ENCODE assay signal across 8 mouse cellular contexts in genomic region chr4:134496595-134497210, GRCm38 (mm10). TPM values are rescaled to one million over a fixed set of nuclear protein-coding genes. Genes with fewer than 3 reads are reported as not detected.
A peak's percentile ranks its signal among the peaks of the same experiment; 100 is the strongest.
DNase-seq lines count a peak whose midpoint lies in the region; ATAC-seq lines count a peak whose summit lies in the region.

Paqr7 (plus strand) TSS chr4:134496697.

- no peaks in the 10 kb centered on the region for H3K9me3 ChIP-seq in forebrain, embryonic 10.5 days
- no peaks in the 10 kb centered on the region for H3K9me3 ChIP-seq in heart, embryonic 13.5 days
- no peaks in the 10 kb centered on the region for H3K9me3 ChIP-seq in kidney, embryonic 16.5 days (ENCODE audit: low read length)
- H3K9me3 ChIP-seq in liver, embryonic 11.5 days (ENCODE audit: control insufficient read depth, low read length) = no peaks in the 10 kb centered on the region

- peak; percentile 66 for DNase-seq in CD4-positive helper T cell, adult 2 months (ENCODE audit: low read depth, low spot score)
- DNase-seq in forebrain, embryonic 10.5 days (ENCODE audit: extremely low spot score, low spot score) = peak; percentile 58
- peak; percentile 83 for DNase-seq in liver, embryonic 11.5 days (ENCODE audit: low spot score)
- peak; percentile 50 to 76 for DNase-seq in monocyte, adult 2 months (ENCODE audit: low read depth in 1 of 2, low spot score in 2 of 2)
- DNase-seq in spleen, postnatal 14 days (ENCODE audit: low spot score in 2 of 2) = peak; percentile 68 to 71

- no peaks in the 10 kb centered on the region for H3K36me3 ChIP-seq in forebrain, embryonic 10.5 days (replicated peaks)
- no peaks in the 10 kb centered on the region for H3K36me3 ChIP-seq in heart, embryonic 13.5 days
- H3K36me3 ChIP-seq in kidney, embryonic 16.5 days (ENCODE audit: insufficient read depth, low read length) = no peaks in the 10 kb centered on the region
- H3K36me3 ChIP-seq in liver, embryonic 11.5 days (ENCODE audit: control insufficient read depth, insufficient read depth, low read length) = no peaks in the 10 kb centered on the region

- ATAC-seq in heart, embryonic 13.5 days (ENCODE audit: extremely low read depth, insufficient number of reproducible peaks, low FRiP score, low TSS enrichment) = peak; percentile 56
- ATAC-seq in kidney, embryonic 16.5 days (ENCODE audit: low FRiP score, low TSS enrichment) = peak; percentile 81
- peak; percentile 87 for ATAC-seq in liver, embryonic 11.5 days (replicated peaks; ENCODE audit: low FRiP score)

- H3K9ac ChIP-seq in heart, embryonic 13.5 days = peak within 1 kb of the TSS; percentile 84
- peak within 1 kb of the TSS; percentile 53 for H3K9ac ChIP-seq in kidney, embryonic 16.5 days (replicated peaks; ENCODE audit: low read length)
- H3K9ac ChIP-seq in liver, embryonic 11.5 days (ENCODE audit: low read depth, low read length) = peak within 1 kb of the TSS; percentile 59

- 3% methylated on average over 35 of the region's 35 CpGs for WGBS in forebrain, embryonic 10.5 days
- 2% methylated on average over 35 of the region's 35 CpGs for whole genome bisulfite sequencing in heart, embryonic 13.5 days
- 7% methylated on average over 35 of the region's 35 CpGs for WGBS in kidney, embryonic 16.5 days
- WGBS in liver, embryonic 11.5 days = 2% methylated on average over 35 of the region's 35 CpGs

- peak within 1 kb of the TSS; percentile 67 for H3K4me3 ChIP-seq in brown adipose tissue, adult 24 weeks (ENCODE audit: insufficient read depth, low read depth, low read length)
- peak within 1 kb of the TSS; percentile 66 for H3K4me3 ChIP-seq in forebrain, embryonic 10.5 days
- H3K4me3 ChIP-seq in heart, embryonic 13.5 days = peak within 1 kb of the TSS; percentile 68
- H3K4me3 ChIP-seq in kidney, embryonic 16.5 days (ENCODE audit: low read length) = peak within 1 kb of the TSS; percentile 59
- peak within 1 kb of the TSS; percentile 51 for H3K4me3 ChIP-seq in liver, embryonic 11.5 days (ENCODE audit: low read depth, low read length)

- peak within 1 kb of the TSS; percentile 97 for H3K4me2 ChIP-seq in heart, embryonic 13.5 days
- H3K4me2 ChIP-seq in kidney, embryonic 16.5 days (replicated peaks; ENCODE audit: low read depth, low read length) = peak within 1 kb of the TSS; percentile 96
- H3K4me2 ChIP-seq in liver, embryonic 11.5 days = peak within 1 kb of the TSS; percentile 92

- H3K27me3 ChIP-seq in forebrain, embryonic 10.5 days (ENCODE audit: poor library complexity, severe bottlenecking) = peaks cover 32% of the 10 kb centered on the region
- no peaks in the 10 kb centered on the region for H3K27me3 ChIP-seq in heart, embryonic 13.5 days (replicated peaks)
- H3K27me3 ChIP-seq in kidney, embryonic 16.5 days (ENCODE audit: insufficient read depth, low read length) = no peaks in the 10 kb centered on the region
- no peaks in the 10 kb centered on the region for H3K27me3 ChIP-seq in liver, embryonic 11.5 days (replicated peaks; ENCODE audit: control insufficient read depth, insufficient read depth, low read length)

- peak within 1 kb of the TSS; percentile 36 for H3K27ac ChIP-seq in brown adipose tissue, adult 24 weeks (replicated peaks; ENCODE audit: low read depth, low read length)
- peak within 1 kb of the TSS; percentile 80 for H3K27ac ChIP-seq in forebrain, embryonic 10.5 days
- H3K27ac ChIP-seq in heart, embryonic 13.5 days (replicated peaks) = peak within 1 kb of the TSS; percentile 93
- H3K27ac ChIP-seq in kidney, embryonic 16.5 days (ENCODE audit: low read length) = peak within 1 kb of the TSS; percentile 7; the same call in 1 of the 2 replicates
- H3K27ac ChIP-seq in liver, embryonic 11.5 days (ENCODE audit: low read depth, low read length) = peak within 1 kb of the TSS; percentile 78

- H3K4me1 ChIP-seq in brown adipose tissue, adult 24 weeks (ENCODE audit: control insufficient read depth, insufficient read depth, insufficient read length, low read length) = no peaks in the 10 kb centered on the region; the same call in 1 of the 2 replicates
- peaks cover 33% of the 10 kb centered on the region for H3K4me1 ChIP-seq in forebrain, embryonic 10.5 days
- H3K4me1 ChIP-seq in heart, embryonic 13.5 days = peaks cover 48% of the 10 kb centered on the region
- peaks cover 30% of the 10 kb centered on the region for H3K4me1 ChIP-seq in kidney, embryonic 16.5 days (ENCODE audit: insufficient read depth, low read length)
- H3K4me1 ChIP-seq in liver, embryonic 11.5 days (replicated peaks; ENCODE audit: control insufficient read depth, insufficient read depth, low read length) = peaks cover 45% of the 10 kb centered on the region

RNA-seq across cellular contexts. Expression of gene Paqr7, which starts in this region (rescaled TPM):
- polyA plus RNA-seq in brown adipose tissue, adult 24 weeks (2012; ENCODE audit: insufficient read depth, insufficient read length, missing spikeins) = 5.9 and 7.6 TPM in 2 replicates
- 2.7 and 3.1 TPM in 2 replicates for polyA plus RNA-seq in forebrain, embryonic 10.5 days (2016; fragmentation: Nextera tagmentation; extraction: Ambion mirVana)
- polyA plus RNA-seq in heart, embryonic 13.5 days (2015; fragmentation: Nextera tagmentation; extraction: Ambion mirVana) = 10.0 and 10.9 TPM in 2 replicates
- polyA plus RNA-seq in kidney, embryonic 16.5 days (2015; fragmentation: Nextera tagmentation; extraction: Ambion mirVana) = 3.3 and 4.4 TPM in 2 replicates
- 2.5 and 3.0 TPM in 2 replicates for polyA plus RNA-seq in liver, embryonic 11.5 days (2014; fragmentation: Nextera tagmentation; extraction: Ambion mirVana)

Comparison
In these comparisons a context has a peak if more than half of its experiments do, and no peak if none do; other contexts are left out.
1. Peak in every context shown above with its lines: DNase-seq, ATAC-seq, H3K4me3 ChIP-seq and H3K27ac ChIP-seq.
2. H3K27ac ChIP-seq: peak in every context shown above with its lines; median percentile 93 in heart, embryonic 13.5 days; 80 in forebrain, embryonic 10.5 days; 78 in liver, embryonic 11.5 days; 36 in brown adipose tissue, adult 24 weeks; 7 in kidney, embryonic 16.5 days.